Mouse (Mus musculus) gastrocnemius, adult 18-20 months (tissue): Measurements from ENCODE around the gene Ssh2. TPM values are rescaled to one million over a fixed set of nuclear protein-coding genes. Genes with fewer than 3 reads are reported as not detected.
A peak's percentile ranks its signal among the peaks of the same experiment; 100 is the strongest.

Experiments
- DNase-seq: peaks from one replicate; pipeline ENCODE4 v3.0.0; 2021; ENCODE audit warnings: low spot score
- total RNA-seq, 2 experiments: library from RNA; stranded (reverse); gene quantifications; 2 replicates each; pipeline ENCODE4 v1.2.3; 2021

The Ssh2 gene
- total RNA-seq, 2 experiments from 2014 or later, result 49.1 to 49.3 TPM

DNA sequence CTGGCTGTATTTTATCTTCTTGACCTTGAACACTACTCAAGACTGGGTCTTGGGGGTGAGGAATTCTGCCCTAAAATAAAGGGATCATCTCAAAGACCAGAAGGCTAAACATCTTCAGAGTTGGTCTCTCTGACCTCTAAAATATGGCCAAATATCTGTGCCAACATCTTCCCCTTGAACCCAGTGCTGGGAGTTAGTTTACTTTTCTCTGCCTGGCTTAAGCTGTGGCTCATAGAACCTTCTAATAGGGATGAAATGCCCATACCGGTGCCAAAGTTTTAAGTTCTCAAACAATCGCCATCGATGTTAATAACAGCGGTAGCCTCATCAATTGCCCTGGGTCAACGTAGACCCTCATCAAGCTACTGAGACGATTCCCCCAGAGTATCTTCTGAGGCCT lies 245.8 kb downstream of the Ssh2 start:
- DNase-seq, result no peak

DNA sequence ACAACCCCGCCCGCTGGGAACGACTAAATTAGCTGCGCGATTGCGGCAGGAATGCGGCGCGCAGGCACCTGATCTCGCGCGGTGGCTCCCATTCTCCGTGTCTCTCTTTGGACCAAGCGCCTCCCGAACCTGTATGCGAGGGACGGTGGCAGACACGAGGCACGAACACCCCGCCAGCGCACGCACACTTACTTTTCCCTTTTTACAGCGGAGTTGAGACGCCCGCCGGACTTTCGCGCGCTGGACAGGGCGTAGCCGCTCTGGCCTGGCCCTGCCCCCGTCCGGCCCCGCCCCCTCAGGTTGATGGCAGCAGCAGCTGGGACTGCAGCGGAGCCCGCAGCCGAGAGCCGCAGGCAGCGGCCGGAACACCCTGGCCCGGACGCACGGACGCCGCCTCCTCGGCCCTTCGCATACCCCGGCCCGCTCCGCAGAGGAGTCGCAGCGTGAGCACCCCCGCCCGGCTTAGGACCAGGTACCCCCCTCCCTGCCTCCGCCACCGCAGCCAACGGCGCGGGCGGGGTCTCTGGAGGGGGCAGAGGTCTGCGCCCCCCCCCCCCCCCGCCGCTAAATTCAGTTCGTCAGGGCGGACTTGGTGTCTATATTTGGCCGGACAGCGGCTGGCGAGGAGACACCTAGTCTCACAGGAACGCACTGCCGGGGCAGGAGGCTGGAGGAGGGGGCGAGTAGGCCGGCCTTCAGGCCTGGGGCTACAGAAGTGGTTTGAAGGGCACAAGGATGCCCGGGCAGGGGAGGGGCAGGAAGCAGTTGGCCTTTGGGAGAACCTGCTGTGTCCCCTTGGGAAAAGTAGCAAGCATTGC lies 246.4 kb downstream of the Ssh2 start, which contains the start of gene Coro6:
Coro6 (plus strand) TSS at position 129 of the 818 bp plus-strand sequence.
- DNase-seq, result peak; percentile 86

DNA sequence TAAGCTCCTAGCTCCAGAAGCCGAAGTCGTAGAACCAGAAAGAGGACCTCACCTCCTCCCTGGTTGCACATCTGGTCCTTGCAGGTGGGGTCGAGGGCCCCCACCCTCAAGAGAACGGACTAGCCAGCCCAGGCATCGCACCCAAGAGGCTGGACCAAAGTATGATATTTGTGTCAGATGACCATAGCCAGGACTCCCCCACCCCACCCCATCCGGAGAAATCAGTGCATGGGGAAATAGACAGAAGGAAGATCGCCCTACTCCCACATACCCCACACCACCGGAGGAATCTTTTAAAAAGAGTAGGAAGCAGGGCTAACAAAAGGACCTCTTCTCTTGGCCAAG lies 247.0 kb downstream of the Ssh2 start:
- DNase-seq, result no peak

DNA sequence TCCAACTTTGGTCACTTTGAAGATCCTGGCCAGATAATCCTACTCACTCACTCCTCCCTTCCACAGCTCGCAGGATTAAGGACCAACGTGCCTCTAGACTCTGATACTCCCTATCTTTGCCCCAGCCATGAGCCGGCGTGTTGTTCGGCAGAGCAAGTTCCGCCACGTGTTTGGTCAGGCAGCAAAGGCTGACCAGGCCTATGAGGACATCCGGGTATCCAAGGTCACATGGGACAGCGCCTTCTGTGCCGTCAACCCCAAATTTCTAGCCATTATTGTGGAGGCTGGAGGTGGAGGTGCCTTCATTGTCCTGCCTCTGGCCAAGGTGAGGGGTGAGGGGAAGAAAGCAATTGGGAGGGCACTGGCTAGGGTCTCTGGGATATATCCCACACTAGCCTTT lies 247.7 kb downstream of the Ssh2 start:
- DNase-seq, result no peak

DNA sequence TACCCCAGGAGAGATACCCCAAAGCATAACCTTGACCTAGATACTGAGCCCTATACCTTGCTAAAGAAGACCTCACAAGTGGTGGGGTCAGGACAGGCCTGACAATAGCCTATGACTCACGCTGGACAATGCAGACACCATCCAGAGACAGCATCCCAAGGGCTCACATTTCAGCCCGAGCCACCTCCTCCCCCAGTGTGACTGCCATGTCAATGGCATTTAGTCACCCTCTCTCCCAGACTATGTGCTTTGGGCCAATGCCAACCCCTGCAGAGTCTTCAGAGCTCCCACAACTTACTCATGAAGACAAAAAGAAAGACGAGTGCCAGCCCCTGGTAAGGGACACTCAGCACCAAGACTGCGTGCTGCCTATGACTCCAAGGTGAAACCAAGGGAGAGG lies 248.6 kb downstream of the Ssh2 start:
- no peak for DNase-seq

DNA sequence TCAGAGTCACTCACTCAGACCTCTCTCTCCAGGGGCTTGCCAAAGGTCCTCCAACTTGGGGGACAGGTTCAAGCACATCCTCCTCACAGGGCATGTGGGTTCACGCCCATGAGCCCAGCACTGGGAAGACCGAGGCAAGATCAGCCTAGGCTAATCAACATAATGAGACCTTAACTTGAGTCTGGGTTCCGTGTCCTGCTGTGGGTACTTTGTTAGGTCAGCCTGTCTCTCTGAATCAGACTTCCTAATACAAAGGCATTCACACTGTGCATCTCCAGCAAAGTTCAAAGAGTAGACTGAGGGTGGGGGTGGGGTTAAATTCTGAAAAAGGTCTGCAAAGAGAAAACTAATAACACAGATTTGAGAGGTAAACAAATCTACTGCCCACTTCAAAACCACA lies 249.0 kb downstream of the Ssh2 start:
- no peak for DNase-seq

DNA sequence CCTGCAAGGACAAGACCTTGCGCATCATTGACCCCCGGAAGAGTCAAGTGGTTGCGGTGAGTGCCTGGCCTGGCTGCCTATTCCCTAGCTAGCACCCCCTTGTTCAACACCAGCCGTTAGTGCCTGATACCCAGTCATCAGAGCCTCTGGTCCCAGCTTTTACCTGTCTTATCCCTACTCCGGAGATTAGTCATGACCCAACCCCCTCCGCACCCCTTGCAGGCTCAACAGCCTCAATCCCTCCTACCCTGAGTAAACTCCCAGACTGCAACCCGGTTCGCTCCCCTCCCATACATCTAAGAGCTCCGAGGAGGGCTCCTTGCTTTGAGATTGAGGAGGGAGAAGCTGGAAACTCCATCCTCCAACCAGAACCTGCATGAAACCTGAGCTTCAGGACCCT lies 250.5 kb downstream of the Ssh2 start:
- no peak for DNase-seq

DNA sequence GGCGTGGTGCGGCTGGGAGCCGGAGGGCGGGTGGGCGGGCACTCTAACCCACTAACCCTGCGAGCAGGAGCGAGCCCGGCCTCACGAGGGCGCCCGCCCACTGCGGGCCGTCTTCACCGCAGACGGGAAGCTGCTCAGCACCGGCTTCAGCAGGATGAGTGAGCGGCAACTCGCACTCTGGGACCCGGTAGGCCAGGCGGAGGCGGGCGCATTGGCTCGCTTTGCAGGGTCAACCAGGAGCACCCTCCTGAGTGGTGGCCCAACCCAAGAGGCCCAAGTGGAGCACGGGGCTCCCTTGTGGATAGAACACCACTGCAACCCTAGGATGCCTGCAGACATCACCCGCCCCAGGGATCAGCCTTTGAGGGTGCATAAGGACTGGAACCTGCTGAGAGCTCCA lies 251.1 kb downstream of the Ssh2 start:
- DNase-seq, result peak; percentile 78

DNA sequence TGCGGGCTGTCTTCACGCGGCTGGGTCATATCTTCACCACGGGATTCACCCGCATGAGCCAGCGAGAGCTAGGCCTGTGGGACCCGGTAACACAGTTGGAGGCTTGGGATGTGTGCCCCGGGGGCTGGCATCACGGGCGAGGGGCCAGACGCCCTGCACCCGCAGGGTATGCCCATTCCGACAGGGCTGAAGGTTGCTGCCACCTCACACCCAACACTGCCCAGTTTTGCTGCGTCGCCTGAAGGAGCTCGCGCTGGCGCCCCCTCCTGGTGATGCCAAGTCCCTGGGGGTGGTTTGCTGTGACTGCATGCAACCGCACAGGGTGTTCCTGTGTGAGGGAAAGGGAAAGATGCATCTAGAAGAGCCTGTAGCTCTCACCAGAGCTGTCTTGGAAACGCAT lies 251.7 kb downstream of the Ssh2 start:
- peak; percentile 77 for DNase-seq

DNA sequence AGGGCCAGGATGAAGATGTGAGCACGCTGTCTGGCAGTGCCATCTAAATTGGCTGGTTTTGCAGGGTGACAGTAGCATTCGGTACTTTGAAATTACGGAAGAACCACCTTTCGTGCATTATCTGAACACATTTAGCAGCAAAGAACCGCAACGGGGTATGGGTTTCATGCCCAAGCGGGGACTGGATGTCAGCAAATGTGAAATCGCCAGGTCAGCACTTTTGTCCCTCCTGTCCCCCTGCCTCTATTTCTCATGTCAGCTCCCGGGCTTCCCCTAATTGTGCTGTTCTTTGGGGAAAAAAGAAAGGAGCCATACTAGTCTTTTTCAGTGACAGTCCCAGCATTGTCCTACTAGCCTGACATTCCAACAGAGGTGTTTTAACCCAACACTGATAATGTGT lies 252.3 kb downstream of the Ssh2 start:
- DNase-seq, result no peak

DNA sequence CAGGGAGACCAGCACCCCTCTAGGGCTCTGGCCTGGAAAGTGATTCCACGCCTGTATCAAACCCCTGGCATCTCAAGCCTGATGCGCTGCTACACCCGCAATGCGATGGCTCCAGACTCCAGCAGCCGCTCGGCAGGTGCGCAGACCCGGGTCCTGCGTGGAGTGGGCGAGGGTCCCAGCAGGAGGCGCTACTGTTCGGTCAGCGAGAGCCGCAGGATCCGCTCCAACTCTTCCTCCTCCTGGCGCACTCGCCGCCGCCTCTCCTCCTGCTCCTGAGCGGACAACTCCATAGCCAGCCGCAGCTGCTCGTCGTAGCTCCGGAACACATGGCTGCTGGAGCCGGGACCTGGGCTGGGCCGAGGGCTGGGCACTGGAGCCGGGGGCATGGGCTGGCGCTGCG lies 255.3 kb downstream of the Ssh2 start:
- no peak for DNase-seq

DNA sequence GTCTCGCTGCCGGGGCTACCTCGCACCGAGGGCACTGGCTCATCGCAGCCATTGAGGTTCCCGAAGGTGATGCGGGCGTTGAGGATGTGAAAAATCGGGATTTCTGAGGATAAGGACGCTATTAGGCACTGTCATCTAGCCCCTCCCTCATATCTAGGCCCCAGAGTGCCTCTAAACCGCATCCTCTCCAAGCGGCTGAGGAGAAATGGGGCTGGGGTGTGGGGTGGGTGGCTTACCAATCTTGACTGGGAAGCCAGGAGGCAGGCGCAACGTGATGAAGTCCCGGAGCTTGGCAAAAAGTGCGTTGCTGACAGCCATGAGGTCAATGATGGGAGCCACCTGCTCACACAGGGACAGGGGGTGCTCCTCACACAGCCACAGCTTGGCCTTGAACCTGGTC lies 256.7 kb downstream of the Ssh2 start:
- no peak for DNase-seq

DNA sequence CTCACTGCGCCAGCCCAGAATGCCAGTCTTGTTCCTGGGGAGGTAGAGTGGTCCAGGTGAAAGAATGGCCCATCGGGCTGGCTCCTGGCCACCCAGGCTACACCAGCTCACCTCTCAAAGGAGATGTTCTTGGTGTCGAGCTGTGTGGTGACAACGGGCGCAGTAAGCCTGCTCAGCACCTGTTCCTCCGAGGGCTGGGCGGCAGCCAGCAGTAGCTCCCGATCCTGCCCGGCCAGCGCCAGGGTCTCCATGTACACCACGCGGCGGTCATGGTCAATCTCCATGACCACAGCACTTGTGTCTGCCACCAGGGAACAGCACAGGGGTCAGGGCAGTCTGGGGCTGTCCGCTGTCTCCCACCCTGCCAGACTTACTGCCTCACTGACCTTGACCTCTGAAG lies 260.1 kb downstream of the Ssh2 start:
- DNase-seq, result no peak

DNA sequence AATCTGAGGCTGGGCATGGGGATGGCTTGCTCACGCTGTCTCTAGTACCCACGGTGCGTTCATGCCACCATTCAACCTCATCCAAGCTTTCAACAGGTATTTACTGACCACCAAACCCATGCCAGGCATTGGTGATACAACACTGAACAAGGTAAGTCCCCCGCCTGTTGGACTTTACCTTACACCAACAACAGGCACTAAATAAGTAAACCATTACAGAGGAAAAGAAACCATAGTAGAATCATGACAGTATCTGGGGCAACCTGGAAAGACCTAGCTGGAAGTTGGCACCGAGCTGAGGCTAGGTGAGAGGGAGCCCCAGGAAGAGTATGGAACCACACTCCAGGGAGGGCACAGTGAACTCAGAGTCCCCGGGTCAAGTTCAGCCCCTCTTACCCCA lies 260.8 kb downstream of the Ssh2 start:
- DNase-seq, result no peak

DNA sequence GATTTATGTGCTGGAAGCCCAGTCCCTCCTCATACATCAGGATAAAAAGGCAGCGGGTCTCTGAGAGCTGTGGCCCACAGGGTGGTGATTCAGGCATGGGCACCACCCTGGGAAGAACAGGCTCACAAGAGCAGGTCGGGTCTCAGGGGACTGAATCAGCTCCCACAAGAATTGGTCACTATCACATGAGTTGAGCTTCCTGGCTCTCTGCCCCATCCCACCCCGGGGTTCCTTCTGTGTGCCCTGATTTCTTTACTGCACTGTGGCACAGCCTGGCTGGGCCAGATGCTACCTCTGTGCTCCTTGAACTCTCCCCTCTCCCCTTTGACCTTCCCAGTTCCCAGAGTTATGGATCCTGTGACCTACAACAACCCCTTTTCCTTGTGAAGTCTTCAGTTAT lies 267.0 kb downstream of the Ssh2 start:
- no peak for DNase-seq

DNA sequence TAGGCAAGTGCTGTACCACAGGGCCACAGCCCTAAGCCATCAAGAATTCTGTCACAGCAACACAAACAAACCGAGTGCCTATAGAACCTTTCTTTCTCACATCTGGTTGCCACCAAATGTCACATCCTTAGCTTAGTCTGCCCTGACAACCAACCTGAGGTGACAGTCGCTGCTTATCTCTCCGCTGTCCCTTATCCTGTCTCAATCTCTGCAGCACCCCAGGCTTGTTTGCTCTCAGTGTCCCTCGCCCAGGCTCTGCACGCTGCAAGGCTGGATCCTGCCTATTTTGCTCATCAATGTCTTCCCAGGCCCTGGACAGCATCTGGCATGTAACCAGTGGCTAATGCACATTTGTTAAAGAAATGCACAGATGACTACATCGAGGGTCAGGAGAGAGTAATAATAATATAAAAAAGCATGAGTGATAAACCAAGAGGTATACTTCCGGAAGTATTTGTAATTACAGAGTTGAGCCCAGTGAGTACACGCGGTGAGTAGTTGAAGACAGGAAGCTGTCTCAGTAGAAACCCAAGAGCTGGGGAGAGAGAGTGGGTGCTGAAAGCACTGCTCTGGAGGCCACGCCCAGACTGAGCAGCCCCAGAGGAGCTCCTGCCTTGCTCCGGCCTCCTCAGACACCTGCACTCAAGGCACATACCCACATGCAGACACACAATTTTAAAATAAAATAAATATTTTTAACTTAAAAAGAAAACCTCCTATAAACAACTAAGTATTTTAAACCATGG lies 267.6 kb downstream of the Ssh2 start:
- no peak for DNase-seq

DNA sequence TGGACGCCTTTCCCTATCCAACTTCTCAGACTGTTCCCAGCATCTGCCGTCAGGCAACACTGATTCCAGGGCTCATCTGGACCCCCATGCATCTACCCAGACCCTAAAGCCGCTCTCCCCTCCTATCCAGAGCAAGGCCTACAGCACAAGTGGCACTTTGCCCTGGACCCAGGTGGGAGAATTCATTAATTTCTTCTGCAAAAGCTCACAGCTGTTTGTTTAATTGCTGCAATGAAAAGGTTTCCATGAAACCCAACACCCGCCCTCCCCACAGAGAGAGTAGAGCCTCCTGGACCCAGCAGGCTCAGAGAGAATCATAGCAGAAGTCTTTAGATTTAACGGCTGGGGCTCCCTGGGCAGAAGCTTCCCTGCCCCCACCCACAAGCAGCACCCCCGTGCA lies 269.1 kb downstream of the Ssh2 start:
- no peak for DNase-seq

DNA sequence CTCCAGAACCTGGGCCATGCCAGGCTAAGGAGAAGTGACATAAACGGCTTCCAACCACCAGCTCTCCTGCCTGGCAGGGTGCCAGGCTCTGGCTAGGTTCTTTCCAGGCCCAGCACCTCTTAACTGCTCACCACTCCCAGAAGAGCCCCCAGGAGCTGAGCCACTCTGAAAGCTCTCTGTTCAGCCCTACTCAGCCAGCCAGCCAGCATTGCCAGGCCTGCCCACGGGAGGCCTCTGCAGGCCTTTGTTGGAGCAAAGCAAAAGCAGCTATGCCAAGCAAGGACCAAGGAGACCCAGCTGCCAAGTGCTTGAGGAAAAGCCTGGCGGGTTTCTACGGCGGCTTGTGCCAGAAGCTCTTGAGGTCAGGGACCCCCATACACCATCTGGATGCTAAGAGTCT lies 270.7 kb downstream of the Ssh2 start:
- no peak for DNase-seq

DNA sequence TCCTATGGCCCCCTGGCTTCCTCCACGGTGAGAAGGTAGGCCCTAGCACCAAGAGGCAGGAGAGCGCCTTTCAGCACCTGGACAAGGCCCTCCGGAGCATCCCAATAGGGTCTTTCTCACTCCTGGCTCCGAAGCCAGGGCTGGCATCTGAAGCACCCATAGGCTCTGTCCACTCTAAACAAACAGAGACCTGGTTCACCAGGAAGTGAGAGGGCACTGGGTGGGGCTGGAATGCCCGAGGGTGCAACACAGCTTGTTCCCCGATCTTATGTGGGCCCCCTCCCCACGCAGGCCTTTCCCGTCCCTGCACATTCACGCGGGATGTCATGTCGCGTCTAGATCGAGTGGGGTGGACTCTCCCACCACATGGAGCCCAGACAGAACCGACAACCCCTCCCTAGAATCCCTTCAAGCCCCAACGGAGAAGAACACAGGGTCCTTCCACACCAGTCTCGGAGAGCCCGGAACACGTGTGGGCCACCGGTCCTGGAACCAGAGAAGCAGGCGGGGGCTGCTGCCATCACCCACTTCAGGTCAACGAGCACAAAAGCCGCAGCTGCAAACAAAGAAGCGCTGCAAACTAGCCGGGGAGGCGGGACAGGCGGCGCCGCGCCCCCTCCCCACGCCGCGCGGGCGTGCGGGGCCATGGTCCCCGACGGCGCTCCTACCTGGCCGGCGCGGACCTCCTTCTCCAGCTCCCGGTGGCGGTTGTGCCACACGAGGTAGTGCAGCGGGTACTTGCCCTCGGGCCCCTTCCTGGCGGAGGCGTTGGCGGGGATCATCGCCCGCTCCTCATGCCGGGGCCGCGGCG lies 272.9 kb downstream of the Ssh2 start:
- no peak for DNase-seq

DNA sequence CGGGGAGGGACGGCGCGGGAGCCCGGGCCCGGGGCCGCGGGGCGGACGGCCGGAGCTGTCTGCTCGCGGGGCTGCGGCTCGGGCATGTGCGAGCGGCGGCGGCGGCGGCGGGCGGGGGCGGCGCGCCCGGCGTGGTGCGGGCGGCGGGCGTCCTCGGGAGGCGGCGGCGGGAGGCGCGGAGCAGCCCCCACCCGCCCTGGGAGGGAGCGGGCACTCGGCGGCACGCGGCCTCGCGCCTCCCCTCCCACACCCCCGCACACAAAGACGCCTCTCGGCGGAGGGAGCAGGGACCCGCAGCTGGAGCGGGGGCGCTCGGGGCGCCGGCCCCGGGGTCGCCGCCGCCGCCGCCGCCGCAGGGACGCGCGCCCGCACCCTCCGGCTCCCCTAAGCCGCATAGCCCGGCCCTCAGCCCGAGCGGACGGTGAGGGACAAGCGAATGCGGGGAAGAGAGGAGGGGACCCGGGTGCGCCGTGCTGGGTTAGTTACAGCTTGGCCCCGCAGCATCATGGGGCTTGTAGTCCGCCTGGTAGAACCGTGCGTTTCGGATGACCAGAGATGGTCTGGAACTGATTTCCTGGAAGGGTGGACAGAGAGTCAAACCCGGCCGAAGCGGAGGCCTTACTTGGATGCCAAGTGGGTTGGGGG lies 273.6 kb downstream of the Ssh2 start, which contains the start of gene Ankrd13b:
Ankrd13b (minus strand) TSS at position 88 of the 645 bp plus-strand sequence.
- peak; percentile 75 for DNase-seq

DNA sequence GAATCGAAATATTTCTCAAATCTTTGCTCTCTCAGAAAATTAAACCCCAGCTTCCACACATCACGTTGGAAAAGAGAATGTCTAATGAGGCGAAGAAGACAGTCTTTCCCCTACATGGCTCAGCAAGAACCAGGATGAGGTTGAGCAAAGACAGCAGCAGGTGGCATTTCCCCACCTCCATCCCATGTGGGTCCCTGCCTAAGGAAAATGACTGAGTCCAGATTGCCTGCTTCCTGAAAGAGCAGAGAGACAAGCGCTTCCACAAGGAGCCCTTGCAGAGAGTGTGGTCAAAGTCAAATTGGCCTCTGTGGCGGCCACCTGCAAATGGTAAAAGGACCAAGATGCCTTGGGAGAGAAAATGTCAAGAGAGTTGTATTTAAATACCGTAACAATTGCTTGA lies 274.4 kb downstream of the Ssh2 start:
- DNase-seq, result no peak

DNA sequence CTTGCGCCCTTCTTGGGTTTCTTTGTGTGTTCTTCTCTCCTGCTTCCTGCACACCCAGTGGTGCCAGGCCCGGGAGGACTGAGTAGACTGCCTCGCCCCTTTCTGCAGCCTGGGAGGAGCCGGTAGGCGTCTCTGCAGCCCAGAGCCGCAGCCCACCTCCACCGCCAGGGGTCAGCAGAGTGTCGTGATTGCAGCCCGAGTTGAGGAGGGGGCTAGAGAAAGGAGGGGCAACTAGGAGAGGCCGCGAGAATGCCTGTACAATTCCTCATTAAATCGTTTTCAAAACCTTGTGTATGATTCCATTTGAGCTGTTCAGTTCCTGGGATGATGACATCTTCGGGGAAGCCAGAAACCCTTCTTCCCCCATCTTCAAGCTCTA lies 275.0 kb downstream of the Ssh2 start:
- DNase-seq, result peak; percentile 89
